ENCODE assay signal across 25 mouse cellular contexts in the genomic region with DNA sequence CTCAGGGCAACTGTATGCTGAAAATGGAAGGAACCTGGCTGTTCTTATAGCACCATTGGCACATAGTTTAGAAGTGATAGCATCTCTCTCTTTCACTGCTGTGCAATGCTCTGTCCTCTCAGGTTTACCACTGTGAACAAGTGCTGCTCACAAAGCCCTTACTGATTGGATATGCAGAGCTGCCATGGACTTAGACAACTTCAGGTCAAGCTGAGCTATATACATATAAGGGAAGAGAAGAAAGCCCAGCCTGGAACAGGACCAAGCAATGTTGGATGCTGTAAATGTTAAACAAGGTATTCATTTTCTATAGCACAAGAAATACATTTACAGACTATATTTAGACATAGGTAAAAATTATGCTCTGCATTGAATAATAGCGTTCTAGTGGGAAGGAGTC.
"Had no signal": no experiment of that assay in that cellular context is flagged by ENCODE, and none has a peak within 500 bp of the region (broad histone marks: within the 10 kb centered on the region; RNA-seq: fewer than 3 reads in every experiment).

No protein-coding gene starts in this region.

- H3K9me3 ChIP-seq: heart, embryonic 13.5 days; heart, embryonic 15.5 days; hindbrain, embryonic 13.5 days; hindbrain, embryonic 15.5 days; kidney, embryonic 15.5 days; limb, embryonic 13.5 days; limb, embryonic 15.5 days; liver, embryonic 12.5 days had no signal

- ATAC-seq: hindbrain, postnatal 0 days; liver, embryonic 12.5 days had no signal

- DNase-seq: gastrocnemius, postnatal 14 days; gastrocnemius, postnatal 36 days; heart, adult 11 months; heart, adult 2 months; heart, postnatal 14 days; heart, postnatal 36 days; kidney, adult 11 months; kidney, adult 2 months; kidney, adult 9 months; kidney, postnatal 14 days; kidney, postnatal 36 days; layer of hippocampus, adult 9-11 months; layer of hippocampus, postnatal 36 days; left cerebral cortex, postnatal 4 days had no signal

- H3K27me3 ChIP-seq: heart, embryonic 13.5 days; heart, embryonic 15.5 days; hindbrain, embryonic 13.5 days; hindbrain, embryonic 15.5 days; kidney, embryonic 15.5 days; limb, embryonic 13.5 days; limb, embryonic 15.5 days; liver, embryonic 12.5 days had no signal

- H3K4me2 ChIP-seq: heart, embryonic 11.5 days; heart, embryonic 13.5 days; heart, embryonic 15.5 days; hindbrain, embryonic 13.5 days; hindbrain, embryonic 15.5 days; kidney, embryonic 15.5 days; limb, embryonic 13.5 days; limb, embryonic 15.5 days; liver, embryonic 12.5 days had no signal

- H3K4me1 ChIP-seq: heart, embryonic 13.5 days; heart, embryonic 15.5 days; hindbrain, embryonic 13.5 days; hindbrain, embryonic 15.5 days; kidney, embryonic 15.5 days; limb, embryonic 13.5 days; limb, embryonic 15.5 days; liver, embryonic 12.5 days had no signal

- H3K36me3 ChIP-seq: heart, embryonic 13.5 days; heart, embryonic 15.5 days; hindbrain, embryonic 13.5 days; hindbrain, embryonic 15.5 days; kidney, embryonic 15.5 days; limb, embryonic 13.5 days; limb, embryonic 15.5 days; liver, embryonic 12.5 days had no signal

- H3K27ac ChIP-seq: heart, adult 2 months; heart, embryonic 13.5 days; heart, embryonic 15.5 days; hindbrain, embryonic 13.5 days; hindbrain, embryonic 15.5 days; hindbrain, postnatal 0 days; kidney, embryonic 15.5 days; kidney, postnatal 0 days; limb, embryonic 13.5 days; limb, embryonic 15.5 days; liver, embryonic 12.5 days had no signal

- H3K9ac ChIP-seq: heart, embryonic 13.5 days; heart, embryonic 15.5 days; hindbrain, embryonic 13.5 days; hindbrain, embryonic 15.5 days; kidney, embryonic 15.5 days; limb, embryonic 13.5 days; limb, embryonic 15.5 days; liver, embryonic 12.5 days had no signal

- H3K4me3 ChIP-seq: heart, adult 2 months; heart, embryonic 13.5 days; heart, embryonic 15.5 days; hindbrain, embryonic 13.5 days; hindbrain, embryonic 15.5 days; kidney, embryonic 15.5 days; limb, embryonic 13.5 days; limb, embryonic 15.5 days; liver, embryonic 12.5 days had no signal
